Mouse (Mus musculus) midbrain, embryonic 14.5 days (tissue): Measurements from ENCODE around the gene Pkp3. TPM values are rescaled to one million over a fixed set of nuclear protein-coding genes. Genes with fewer than 3 reads are reported as not detected.

Experiments
- ATAC-seq: fragments of 200-750 bp; cut with Nextera tagmentation; 2 replicates; pipeline ENCODE4 v1.8.0; 2017; ENCODE audit warnings: moderate number of reproducible peaks, moderate library complexity; ENCODE audit not compliant: low FRiP score, low TSS enrichment
- DNase-seq: peaks from one replicate; pipeline ENCODE4 v3.0.0-alpha.2; 2015
- H3K27ac ChIP-seq: fragments of 300-500 bp; sonication (generic); replicated peaks from 2 replicates; pipeline ENCODE4 v1.5.1; 2014; ENCODE audit warnings: mild to moderate bottlenecking, low read depth, low read length, moderate library complexity
- H3K27me3 ChIP-seq: fragments of 300-500 bp; sonication (generic); 2 replicates; pipeline ENCODE4 v1.6.1; 2014; ENCODE audit warnings: low read length, control low read depth, mixed read lengths; ENCODE audit not compliant: control insufficient read depth, insufficient read depth
- H3K36me3 ChIP-seq: fragments of 300-500 bp; sonication (generic); 2 replicates; pipeline ENCODE4 v1.6.1; 2014; ENCODE audit warnings: low read length, control low read depth; ENCODE audit not compliant: control insufficient read depth, insufficient read depth
- H3K4me1 ChIP-seq: fragments of 300-500 bp; sonication (generic); 2 replicates; pipeline ENCODE4 v1.6.1; 2014; ENCODE audit warnings: mild to moderate bottlenecking, antibody characterized with exemption, low read length, control low read depth; ENCODE audit not compliant: control insufficient read depth, insufficient read depth
- H3K4me2 ChIP-seq: fragments of 300-500 bp; sonication (generic); 2 replicates; pipeline ENCODE4 v1.6.1; 2014; ENCODE audit warnings: mild to moderate bottlenecking, low read length, moderate library complexity
- H3K4me3 ChIP-seq: fragments of 300-500 bp; sonication (generic); replicated peaks from 2 replicates; pipeline ENCODE4 v1.5.1; 2014; ENCODE audit warnings: low read depth, low read length
- H3K9ac ChIP-seq: fragments of 300-500 bp; sonication (generic); replicated peaks from 2 replicates; pipeline ENCODE4 v1.6.1; 2014; ENCODE audit warnings: mild to moderate bottlenecking, low read length, moderate library complexity
- H3K9me3 ChIP-seq: fragments of 300-500 bp; sonication (generic); 2 replicates; pipeline ENCODE4 v1.6.1; 2016; ENCODE audit warnings: low read length, control low read depth, mixed read lengths; ENCODE audit not compliant: control insufficient read depth
- WGBS: fragments of 180-500 bp; shearing (Covaris S2); extraction: QIAGEN DNeasy Blood & Tissue Kit; methylation state at CpG from one replicate; pipeline ENCODE4 v1.1.7; 2014; 5-methylcytosine and 5-hydroxymethylcytosine counted together
- polyA plus RNA-seq: library from polyadenylated mRNA; unstranded; fragments of >200 nt; fragmentation: Nextera tagmentation; extraction: Ambion mirVana; gene quantifications from 2 replicates; pipeline ENCODE4 v1.2.1, GENCODE M21; 2014

Pkp3 gene
- polyA plus RNA-seq, 1 experiment from 2014 or later, result not detected

- peaks cover 23% of the 10 kb centered on the region for H3K4me1 ChIP-seq
- ATAC-seq, result no peak
- DNase-seq, result no peak
- peaks cover 45% of the 10 kb centered on the region for H3K36me3 ChIP-seq
- H3K4me3 ChIP-seq, result no peak overlapping the region
- peak overlapping the region; percentile 83 for H3K4me2 ChIP-seq
- WGBS, result 88% methylated on average over 7 of the region's 7 CpGs
- H3K9me3 ChIP-seq, result no peaks in the 10 kb centered on the region
- no peak overlapping the region for H3K27ac ChIP-seq
- no peaks in the 10 kb centered on the region for H3K27me3 ChIP-seq
- H3K9ac ChIP-seq, result peak overlapping the region; percentile 98; the same call in 1 of the 2 replicates
Observed at GRCm38 (mm10) chr7:141062525-141062924, 15.5 kb upstream of the Pkp3 start.

- H3K4me2 ChIP-seq, result no peak overlapping the region
- peaks cover 23% of the 10 kb centered on the region for H3K4me1 ChIP-seq
- no peaks in the 10 kb centered on the region for H3K27me3 ChIP-seq
- H3K4me3 ChIP-seq, result no peak overlapping the region
- DNase-seq (no peak), ATAC-seq (no peak)
- peaks cover 54% of the 10 kb centered on the region for H3K36me3 ChIP-seq
- H3K9me3 ChIP-seq, result no peaks in the 10 kb centered on the region
- WGBS, result 96% methylated on average over 3 of the region's 3 CpGs
- no peak overlapping the region for H3K27ac ChIP-seq
- no peak overlapping the region for H3K9ac ChIP-seq
Observed at GRCm38 (mm10) chr7:141063353-141063752, 14.7 kb upstream of the Pkp3 start.

GRCm38 (mm10) chr7:141064175-141064574 is 13.8 kb upstream of the Pkp3 start:
- ATAC-seq, result no peak
- WGBS, result 91% methylated on average over 7 of the region's 7 CpGs
- Histone ChIP-seq H3K27ac (no peak overlapping the region), H3K9ac (no peak overlapping the region), H3K27me3 (no peaks in the 10 kb centered on the region), H3K4me2 (no peak overlapping the region), H3K36me3 (peaks cover 59% of the 10 kb centered on the region), H3K9me3 (no peaks in the 10 kb centered on the region), H3K4me3 (no peak overlapping the region), H3K4me1 (peaks cover 23% of the 10 kb centered on the region)
- DNase-seq, result no peak

GRCm38 (mm10) chr7:141064576-141064975 is 13.4 kb upstream of the Pkp3 start:
- Histone ChIP-seq H3K36me3 (peaks cover 59% of the 10 kb centered on the region), H3K4me2 (no peak overlapping the region), H3K27me3 (no peaks in the 10 kb centered on the region), H3K4me3 (no peak overlapping the region), H3K27ac (no peak overlapping the region), H3K9me3 (no peaks in the 10 kb centered on the region), H3K4me1 (peaks cover 21% of the 10 kb centered on the region), H3K9ac (no peak overlapping the region)
- 92% methylated on average over 7 of the region's 7 CpGs for WGBS
- ATAC-seq (no peak), DNase-seq (no peak)

- Histone ChIP-seq H3K4me2 (no peak overlapping the region), H3K4me1 (peaks cover 18% of the 10 kb centered on the region), H3K36me3 (peaks cover 56% of the 10 kb centered on the region), H3K27ac (no peak overlapping the region), H3K4me3 (no peak overlapping the region), H3K27me3 (no peaks in the 10 kb centered on the region), H3K9ac (no peak overlapping the region), H3K9me3 (no peaks in the 10 kb centered on the region)
- DNase-seq, result no peak
- ATAC-seq, result no peak
- WGBS, result 85% methylated on average over 19 of the region's 19 CpGs
Observed at GRCm38 (mm10) chr7:141068351-141068750, 9.7 kb upstream of the Pkp3 start.

- Histone ChIP-seq H3K9ac (peak overlapping the region; percentile 59), H3K27me3 (no peaks in the 10 kb centered on the region), H3K4me2 (peak overlapping the region; percentile 68), H3K4me3 (peak overlapping the region; percentile 34), H3K27ac (peak overlapping the region; percentile 86), H3K36me3 (peaks cover 37% of the 10 kb centered on the region), H3K4me1 (peaks cover 18% of the 10 kb centered on the region), H3K9me3 (no peaks in the 10 kb centered on the region)
- ATAC-seq (peak; percentile 47; the same call in 1 of the 2 replicates), DNase-seq (peak; percentile 93)
- 1% methylated on average over 51 of the region's 51 CpGs for WGBS
Observed at GRCm38 (mm10) chr7:141070058-141070862, 7.8 kb upstream of the Pkp3 start.

GRCm38 (mm10) chr7:141072017-141072745 is 5.8 kb upstream of the Pkp3 start:
- DNase-seq (peak; percentile 31), ATAC-seq (no peak)
- Histone ChIP-seq H3K27ac (no peak overlapping the region), H3K4me3 (no peak overlapping the region), H3K36me3 (peaks cover 17% of the 10 kb centered on the region), H3K9ac (no peak overlapping the region), H3K4me2 (no peak overlapping the region), H3K4me1 (peaks cover 18% of the 10 kb centered on the region), H3K27me3 (no peaks in the 10 kb centered on the region), H3K9me3 (no peaks in the 10 kb centered on the region)
- 39% methylated on average over 23 of the region's 23 CpGs for WGBS

GRCm38 (mm10) chr7:141073782-141074181 is 4.2 kb upstream of the Pkp3 start:
- H3K27ac ChIP-seq, result no peak overlapping the region
- ATAC-seq (no peak), DNase-seq (no peak)
- H3K4me2 ChIP-seq, result no peak overlapping the region
- H3K4me1 ChIP-seq, result peaks cover 18% of the 10 kb centered on the region
- H3K36me3 ChIP-seq, result peaks cover 1% of the 10 kb centered on the region; the same call in 1 of the 2 replicates
- H3K4me3 ChIP-seq, result no peak overlapping the region
- H3K9ac ChIP-seq, result no peak overlapping the region
- H3K9me3 ChIP-seq, result no peaks in the 10 kb centered on the region
- WGBS, result 87% methylated on average over 4 of the region's 4 CpGs
- no peaks in the 10 kb centered on the region for H3K27me3 ChIP-seq
